Mouse (Mus musculus) megakaryocyte, embryonic 14.5 days (primary cell): ENCODE measurements at regions not wholly inside any gene's neighbourhood (a gene's known extent, or its start where the extent isn't known, plus 50 kb on each side); places are given as distances from the start of the nearest gene placed in this dataset.

Experiments
- H3K27me3 ChIP-seq: replicated peaks from 2 replicates; pipeline ENCODE3; 2012; ENCODE audit warnings: inconsistent platforms
- H3K36me3 ChIP-seq: replicated peaks from 2 replicates; pipeline ENCODE3; 2012; ENCODE audit warnings: low read length, inconsistent platforms, mixed read lengths
- H3K4me1 ChIP-seq: 2 replicates; pipeline ENCODE4 v1.6.1; 2012; ENCODE audit warnings: inconsistent platforms
- H3K4me3 ChIP-seq: replicated peaks from 2 replicates; pipeline ENCODE3; 2012; ENCODE audit warnings: moderate library complexity, mild to moderate bottlenecking, inconsistent platforms
- H3K9me3 ChIP-seq: 2 replicates; pipeline ENCODE4 v1.6.1; 2012; ENCODE audit warnings: inconsistent platforms
- FLI1 ChIP-seq: IDR thresholded peaks from 2 replicates; pipeline ENCODE4 v1.6.1; 2012; ENCODE audit warnings: low read length, inconsistent platforms, mixed read lengths
- GATA1 ChIP-seq: IDR thresholded peaks from 3 replicates; pipeline ENCODE4 v1.6.1; 2012; ENCODE audit warnings: mixed read lengths, low read length, inconsistent platforms, borderline replicate concordance

DNA sequence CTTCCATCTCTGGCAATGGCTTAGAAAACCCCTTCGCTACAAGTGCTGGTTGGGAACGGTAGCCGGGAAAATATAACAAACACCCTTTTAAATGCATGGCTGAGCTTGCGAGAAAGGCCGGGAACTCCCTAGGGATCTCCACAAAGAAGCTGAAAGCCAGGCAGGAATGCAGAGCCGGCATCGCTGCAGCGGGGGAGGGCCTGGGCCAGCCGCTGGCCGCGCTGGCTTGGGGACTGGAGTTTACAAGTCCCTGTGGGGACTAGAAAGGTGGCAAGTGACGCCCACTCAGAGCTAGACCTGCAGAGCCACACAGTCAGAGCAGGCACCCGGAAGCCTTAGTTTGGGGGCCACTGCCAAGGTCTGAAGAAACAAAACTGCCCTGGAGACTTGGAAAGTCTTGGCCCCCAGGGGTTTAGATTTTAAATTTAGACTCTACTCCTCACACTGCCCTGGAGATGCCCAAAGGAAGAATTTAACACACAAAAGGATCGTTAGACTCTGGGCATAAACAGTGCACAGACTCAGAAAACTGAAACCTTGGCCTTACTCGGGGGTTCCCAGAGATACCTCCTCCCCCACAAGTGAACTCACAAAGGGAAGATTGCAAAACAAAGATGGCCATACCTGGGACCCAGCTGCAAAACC is 59.4 kb downstream of the 1700001O22Rik start:
- H3K4me3 ChIP-seq = no peak overlapping the region
- TF ChIP-seq GATA1 (no peak), FLI1 (no peak)
- H3K27me3 ChIP-seq = peaks cover 6% of the 10 kb centered on the region
- no peaks in the 10 kb centered on the region for H3K9me3 ChIP-seq
- H3K4me1 ChIP-seq = peaks cover 51% of the 10 kb centered on the region
- no peaks in the 10 kb centered on the region for H3K36me3 ChIP-seq

DNA sequence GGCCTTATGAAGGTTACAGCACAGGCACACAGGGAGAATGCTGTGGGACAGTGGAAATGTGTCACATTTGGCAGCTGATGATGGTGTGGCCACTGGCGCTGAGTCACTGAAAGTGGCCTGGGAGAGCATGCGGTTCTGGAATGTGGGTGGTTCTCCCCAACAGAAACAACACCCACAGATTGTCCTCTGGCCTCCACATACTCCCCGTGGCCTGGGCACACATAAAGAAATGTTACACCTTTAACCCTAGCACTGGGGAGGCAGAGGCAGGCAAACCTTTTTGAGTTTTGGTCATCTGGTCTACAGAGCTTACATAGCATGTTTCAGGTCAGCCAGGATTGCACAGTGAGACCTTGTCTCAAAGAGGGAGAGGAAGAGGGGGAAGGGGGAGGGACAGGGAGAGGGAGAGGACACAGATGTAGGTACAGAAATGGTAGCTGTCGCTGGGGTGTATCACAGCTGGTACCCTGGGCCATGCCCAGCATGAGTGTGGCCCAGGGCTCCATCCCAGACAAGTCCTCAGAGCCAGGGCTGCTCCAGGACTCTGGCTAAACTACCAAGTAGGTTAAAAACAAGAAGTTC is 60.1 kb downstream of the 1700001O22Rik start:
- Histone ChIP-seq H3K4me1 (peaks cover 57% of the 10 kb centered on the region), H3K27me3 (peaks cover 9% of the 10 kb centered on the region), H3K36me3 (no peaks in the 10 kb centered on the region), H3K4me3 (peak overlapping the region; percentile 57), H3K9me3 (no peaks in the 10 kb centered on the region)
- TF ChIP-seq GATA1 (no peak), FLI1 (no peak)

GRCm38 (mm10) chr2:30741450-30741849 is 62.0 kb downstream of the 1700001O22Rik start:
- Histone ChIP-seq H3K9me3 (no peaks in the 10 kb centered on the region), H3K4me1 (peaks cover 64% of the 10 kb centered on the region), H3K4me3 (no peak overlapping the region), H3K36me3 (no peaks in the 10 kb centered on the region), H3K27me3 (peaks cover 12% of the 10 kb centered on the region)
- TF ChIP-seq FLI1 = no peak
- no peak for TF ChIP-seq GATA1

GRCm38 (mm10) chr2:30737759-30738158 is 65.7 kb downstream of the 1700001O22Rik start:
- TF ChIP-seq FLI1 (no peak), GATA1 (no peak)
- Histone ChIP-seq H3K9me3 (no peaks in the 10 kb centered on the region), H3K4me3 (no peak overlapping the region), H3K36me3 (no peaks in the 10 kb centered on the region), H3K4me1 (peaks cover 56% of the 10 kb centered on the region), H3K27me3 (peaks cover 14% of the 10 kb centered on the region)

GRCm38 (mm10) chr2:30736705-30737104 is 66.8 kb downstream of the 1700001O22Rik start:
- Histone ChIP-seq H3K9me3 (peaks cover 5% of the 10 kb centered on the region), H3K4me1 (peaks cover 45% of the 10 kb centered on the region), H3K4me3 (no peak overlapping the region), H3K36me3 (peaks cover 1% of the 10 kb centered on the region), H3K27me3 (peaks cover 14% of the 10 kb centered on the region)
- TF ChIP-seq FLI1 (no peak), GATA1 (no peak)

DNA sequence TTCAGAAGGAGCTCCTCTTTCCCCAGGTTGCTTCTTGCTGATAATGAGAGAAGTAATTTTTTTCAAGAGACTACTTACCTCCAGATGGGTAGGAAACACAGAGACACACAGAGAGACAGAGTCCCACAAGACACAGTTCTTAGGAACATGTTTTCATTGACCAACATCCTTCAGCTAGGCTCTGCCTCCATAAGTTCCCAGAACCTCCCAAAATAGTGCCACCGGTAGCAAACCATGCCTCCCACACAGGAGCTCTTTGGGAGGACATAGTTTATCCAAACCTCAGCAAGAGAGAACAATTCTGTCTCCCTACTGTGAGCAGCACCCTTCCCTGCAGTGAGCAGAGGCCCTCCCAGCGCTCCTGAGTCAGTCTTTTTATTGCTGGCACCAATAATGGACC is 67.2 kb downstream of the 1700001O22Rik start:
- Histone ChIP-seq H3K36me3 (peaks cover 2% of the 10 kb centered on the region), H3K4me1 (peaks cover 41% of the 10 kb centered on the region), H3K4me3 (no peak overlapping the region), H3K9me3 (peaks cover 6% of the 10 kb centered on the region), H3K27me3 (peaks cover 14% of the 10 kb centered on the region)
- TF ChIP-seq GATA1 = no peak
- TF ChIP-seq FLI1 = no peak

DNA sequence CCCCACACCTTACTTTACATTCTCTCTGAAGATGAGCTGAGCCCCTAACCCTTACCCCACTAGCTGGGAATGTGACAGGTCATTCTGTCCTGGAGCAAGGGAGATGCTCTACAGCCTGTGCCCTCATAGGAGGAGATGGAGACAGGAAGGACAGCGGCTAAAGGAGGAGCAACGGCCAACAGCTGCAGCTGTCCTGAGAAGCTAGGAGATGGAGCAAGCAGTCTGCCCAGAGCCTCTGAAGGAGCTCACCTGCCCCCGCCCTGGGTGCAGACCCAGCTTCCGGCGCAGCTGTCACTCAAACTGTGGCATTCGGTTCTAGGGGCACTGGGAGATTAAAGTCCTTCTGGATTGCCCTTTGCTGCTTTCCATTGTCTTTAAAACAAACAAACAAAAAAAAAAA is 69.6 kb downstream of the 1700001O22Rik start:
- H3K4me3 ChIP-seq = no peak overlapping the region
- H3K36me3 ChIP-seq = peaks cover 2% of the 10 kb centered on the region
- peaks cover 12% of the 10 kb centered on the region for H3K9me3 ChIP-seq
- TF ChIP-seq FLI1 (no peak), GATA1 (no peak)
- peaks cover 17% of the 10 kb centered on the region for H3K27me3 ChIP-seq
- peaks cover 41% of the 10 kb centered on the region for H3K4me1 ChIP-seq

- Histone ChIP-seq H3K9me3 (peaks cover 23% of the 10 kb centered on the region), H3K4me3 (no peak overlapping the region), H3K4me1 (peaks cover 28% of the 10 kb centered on the region), H3K36me3 (peaks cover 2% of the 10 kb centered on the region), H3K27me3 (peaks cover 22% of the 10 kb centered on the region)
- no peak for TF ChIP-seq FLI1
- no peak for TF ChIP-seq GATA1
Observed at GRCm38 (mm10) chr2:30731832-30732231, 71.6 kb downstream of the 1700001O22Rik start.

DNA sequence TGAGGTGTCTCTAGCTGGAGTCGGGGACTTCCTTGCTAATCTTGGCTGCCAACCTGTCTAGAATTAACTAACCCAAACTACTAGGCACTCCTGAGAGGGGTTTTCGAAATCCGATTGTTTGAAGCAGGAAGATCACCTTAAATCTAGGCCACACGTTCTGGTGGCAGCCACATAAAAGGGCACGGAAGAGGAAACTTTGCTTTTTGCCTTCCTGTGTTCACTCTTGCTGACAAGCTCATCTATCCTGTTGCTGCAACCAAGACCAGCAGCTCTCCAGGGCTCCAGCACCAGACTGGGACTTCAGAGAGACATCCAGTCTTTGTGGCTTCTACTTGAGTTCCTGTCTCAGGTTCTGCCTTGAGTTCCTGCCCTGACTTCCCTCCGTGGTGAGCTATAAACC is 75.5 kb downstream of the 1700001O22Rik start:
- Histone ChIP-seq H3K9me3 (peaks cover 23% of the 10 kb centered on the region), H3K36me3 (peaks cover 2% of the 10 kb centered on the region), H3K4me1 (peaks cover 40% of the 10 kb centered on the region), H3K27me3 (peaks cover 25% of the 10 kb centered on the region), H3K4me3 (no peak overlapping the region)
- no peak for TF ChIP-seq GATA1
- no peak for TF ChIP-seq FLI1

DNA sequence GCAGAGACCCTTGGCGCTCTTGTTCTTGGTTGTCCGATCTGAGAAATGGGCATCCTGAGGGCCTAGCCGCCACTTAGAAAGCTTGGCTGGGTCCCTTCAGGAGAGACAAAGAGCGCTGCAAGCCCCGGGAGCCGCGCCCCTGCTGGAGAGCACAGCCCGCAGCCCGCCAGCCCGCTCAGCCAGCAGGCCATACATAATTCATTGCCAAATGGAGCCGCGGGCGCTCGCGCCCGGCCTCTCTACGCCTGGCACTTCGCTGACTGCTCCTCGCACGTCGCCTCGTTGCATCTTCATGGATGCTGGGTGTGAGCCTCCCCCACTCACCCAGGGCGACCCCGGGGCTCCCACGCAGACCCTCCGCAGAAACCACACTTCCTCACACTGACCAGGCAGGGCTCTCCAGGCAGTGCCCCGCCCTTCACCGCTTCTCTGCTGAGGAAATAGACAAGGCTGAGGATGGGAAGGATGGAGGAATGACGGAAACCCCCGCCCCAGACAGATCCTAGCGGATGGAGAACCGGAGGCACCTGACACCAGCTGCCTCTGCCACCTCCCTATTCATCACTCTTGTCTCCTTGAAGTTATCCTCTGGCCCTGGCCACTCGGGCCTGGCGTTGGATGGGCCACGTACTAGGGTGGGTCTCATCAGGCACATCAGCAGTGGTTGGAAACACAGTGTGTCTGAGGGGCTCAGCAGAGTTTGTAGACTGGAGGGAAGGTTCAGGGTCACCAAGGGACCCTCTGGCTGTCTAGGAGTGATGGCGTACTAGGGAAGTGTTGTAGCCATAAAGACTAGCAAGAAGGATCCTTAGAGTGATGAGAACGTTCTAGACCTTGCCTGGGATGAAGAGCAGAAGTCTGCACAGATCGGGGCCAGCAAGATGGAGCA is 77.6 kb downstream of the 1700001O22Rik start:
- TF ChIP-seq GATA1 (no peak), FLI1 (no peak)
- Histone ChIP-seq H3K27me3 (peaks cover 25% of the 10 kb centered on the region), H3K4me3 (no peak overlapping the region)

More for the DNA sequence above, 77.6 kb downstream of the 1700001O22Rik start:
- Histone ChIP-seq H3K36me3 (no peaks in the 10 kb centered on the region), H3K4me1 (peaks cover 61% of the 10 kb centered on the region), H3K9me3 (peaks cover 18% of the 10 kb centered on the region)
